Comparison of ENCODE assay signal across 31 mouse cellular contexts in genomic region chr17:87418082-87418481, GRCm38 (mm10). TPM values are rescaled to one million over a fixed set of nuclear protein-coding genes. Genes with fewer than 3 reads are reported as not detected.
A peak's percentile ranks its signal among the peaks of the same experiment; 100 is the strongest.
DNase-seq lines count a peak whose midpoint lies in the region; ATAC-seq and TF ChIP-seq lines count a peak whose summit lies in the region.
"Had no signal": no experiment of that assay in that cellular context is flagged by ENCODE, and none has a peak within 500 bp of the region (broad histone marks: within the 10 kb centered on the region; RNA-seq: fewer than 3 reads in every experiment).

No protein-coding gene starts in this region.

- DNase-seq in A20 (ENCODE audit: low read depth, low spot score): peak; percentile 19
- DNase-seq in B cell, adult 2 months: peak; percentile 27 to 37
- no peak for DNase-seq in gastrocnemius, postnatal 14 days
- DNase-seq in kidney, postnatal 36 days: no peak
- no peak for DNase-seq in left cerebral cortex, adult 2 months (ENCODE audit: extremely low spot score in 1 of 2, low spot score in 2 of 2)
- DNase-seq: adrenal gland, adult 8-10 months; adrenal gland, postnatal 25 days; cerebellum, adult 11-12 months; cerebellum, adult 9-10 months; cerebellum, postnatal 14 days; forebrain, postnatal 0 days; gastrocnemius, adult 2 months; gastrocnemius, postnatal 25 days; heart, adult 18-20 months; heart, postnatal 10 days; heart, postnatal 36 days had no signal

- peak; percentile 89 for ATAC-seq in CD4-positive, CD25-positive, alpha-beta regulatory T cell, adult 4 months
- ATAC-seq in inflammation-experienced regulatory T-cells, adult 6 months: peak; percentile 91
- no peak for ATAC-seq in megakaryocyte-erythroid progenitor cell, adult 5-6 weeks (replicated peaks; ENCODE audit: low FRiP score, low TSS enrichment, poor library complexity, severe bottlenecking)
- ATAC-seq: forebrain, embryonic 14.5 days; forebrain, postnatal 0 days; hindbrain, embryonic 16.5 days had no signal

- TF ChIP-seq CTCF in left cerebral cortex, adult 2 months (IDR thresholded peaks at IDR 0.05): no peak

- intact Hi-C loops in gastrocnemius, postnatal 14 days (cut with DNase I; ENCODE audit: low total_unique reads): no loop called here
- intact Hi-C loops in left cerebral cortex, adult 2 months (cut with DNase I): no loop called here

- no peak overlapping the region for H3K27ac ChIP-seq in left cerebral cortex, adult 2 months
- H3K27ac ChIP-seq: embryonic facial prominence, embryonic 12.5 days; embryonic facial prominence, embryonic 15.5 days; gastrocnemius, adult 2 months; heart, embryonic 15.5 days; hindbrain, embryonic 10.5 days; hindbrain, embryonic 13.5 days had no signal

- H3K4me3 ChIP-seq in left cerebral cortex, adult 2 months: no peak overlapping the region
- H3K4me3 ChIP-seq: embryonic facial prominence, embryonic 12.5 days; embryonic facial prominence, embryonic 15.5 days; gastrocnemius, adult 2 months; heart, embryonic 12.5 days; heart, embryonic 15.5 days; hindbrain, embryonic 10.5 days; hindbrain, embryonic 13.5 days had no signal

RNA-seq across cellular contexts. Expression of gene Stpg4, which starts 9.5 kb away (rescaled TPM):
- not detected for polyA plus RNA-seq in CD4-positive, CD25-positive, alpha-beta regulatory T cell, adult 4 months (2017; shearing (Covaris generic))
- polyA plus RNA-seq in inflammation-experienced regulatory T-cells, adult 6 months (2017; shearing (Covaris generic)): under 1 TPM in 1 of 3 experiments, not detected in 2; 0.43 TPM
- not detected for total RNA-seq in gastrocnemius, postnatal 14 days (2021)
- total RNA-seq in megakaryocyte-erythroid progenitor cell, adult 5-6 weeks (2014; fragmentation: Nextera tagmentation): not detected in 2 replicates
- not detected in 2 replicates for total RNA-seq in megakaryocyte-erythroid progenitor cell, adult 5-6 weeks (2017)
- total RNA-seq in left cerebral cortex, adult 2 months (2021): not detected
- total RNA-seq: adrenal gland, adult 8-10 months; adrenal gland, postnatal 25 days; forebrain, postnatal 0 days; gastrocnemius, adult 2 months; gastrocnemius, postnatal 25 days; heart, adult 18-20 months; heart, postnatal 10 days; heart, postnatal 36 days; MEL had no signal
- polyA plus RNA-seq: brain, embryonic 14.5 days; embryonic facial prominence, embryonic 12.5 days; embryonic facial prominence, embryonic 15.5 days; forebrain, embryonic 11.5 days; forebrain, embryonic 14.5 days; forebrain, postnatal 0 days; frontal cortex, adult 2 months; heart, embryonic 12.5 days; heart, embryonic 15.5 days; hindbrain, embryonic 10.5 days; hindbrain, embryonic 13.5 days had no signal

RNA-seq across cellular contexts. Expression of gene Calm2, which starts 28.7 kb away (rescaled TPM):
- polyA plus RNA-seq in CD4-positive, CD25-positive, alpha-beta regulatory T cell, adult 4 months (2017; shearing (Covaris generic)): 100 to 1,000 TPM; 533 to 583 TPM
- polyA plus RNA-seq in inflammation-experienced regulatory T-cells, adult 6 months (2017; shearing (Covaris generic)): 100 to 1,000 TPM; 610 to 787 (median 639) TPM
- total RNA-seq in gastrocnemius, postnatal 14 days (2021): 100 to 1,000 TPM; 175 to 251 TPM
- 286 and 288 TPM in 2 replicates for total RNA-seq in megakaryocyte-erythroid progenitor cell, adult 5-6 weeks (2014; fragmentation: Nextera tagmentation)
- total RNA-seq in megakaryocyte-erythroid progenitor cell, adult 5-6 weeks (2017): 970 and 1,345 TPM in 2 replicates
- total RNA-seq in left cerebral cortex, adult 2 months (2021): 1,000 to 10,000 TPM; 2,083 to 2,187 TPM

Comparison
In these comparisons a context has a peak if more than half of its experiments do, and no peak if none do; other contexts are left out.
1. DNase-seq: peak in A20 (single experiment) and B cell, adult 2 months (2 of 2); none in gastrocnemius, postnatal 14 days (single experiment), kidney, postnatal 36 days (0 of 2) and left cerebral cortex, adult 2 months (0 of 2).